Mouse (Mus musculus) frontal cortex, postnatal 25 days (tissue): ENCODE measurements around the gene Rin2.

ENCODE experiments used
- DNase-seq, 2 experiments: peaks; one replicate each; pipeline ENCODE4 v3.0.0; 2022; ENCODE audit warnings: low spot score in 2 of 2

The Rin2 gene

DNA sequence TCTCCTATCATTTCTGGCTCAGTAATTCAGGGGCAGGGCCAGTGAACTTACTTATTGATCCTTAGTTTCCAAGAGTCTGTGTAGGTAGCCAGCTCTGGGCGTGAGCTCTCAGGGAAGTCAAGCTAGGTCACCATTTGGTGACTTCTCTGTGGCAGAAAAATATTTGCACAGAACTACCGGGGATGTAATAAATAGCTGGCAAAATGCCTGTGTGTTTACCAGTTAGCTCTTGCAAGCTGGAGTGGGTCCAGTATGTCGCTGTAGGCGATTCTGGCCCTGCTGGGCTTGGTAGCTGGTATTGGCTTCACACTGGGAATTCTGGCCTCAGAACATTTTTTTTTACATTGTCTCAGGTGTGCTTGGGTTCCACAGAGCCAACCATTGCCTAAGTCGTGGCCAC, 60.1 kb downstream of the Rin2 start:
- no peak for DNase-seq

DNA sequence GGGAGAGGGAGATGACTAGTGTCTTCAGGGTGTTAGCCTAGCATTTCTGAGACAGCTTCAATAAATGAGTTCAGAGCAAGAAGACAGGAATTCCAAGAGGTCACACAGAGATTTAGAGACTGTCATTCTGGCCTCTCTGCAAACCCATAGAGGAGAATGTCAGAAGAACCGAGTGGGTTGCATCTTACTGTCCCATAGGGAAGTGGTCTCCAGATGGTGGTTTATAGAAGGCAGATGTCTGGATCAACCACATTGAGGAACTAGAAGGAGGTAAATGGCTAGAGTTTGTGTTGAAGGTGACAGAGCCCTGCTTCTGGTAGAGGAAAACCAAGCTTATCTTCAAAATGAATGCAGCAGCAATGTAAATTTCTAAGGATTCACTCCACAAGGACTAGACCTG, 61.5 kb downstream of the Rin2 start:
- no peak for DNase-seq

DNA sequence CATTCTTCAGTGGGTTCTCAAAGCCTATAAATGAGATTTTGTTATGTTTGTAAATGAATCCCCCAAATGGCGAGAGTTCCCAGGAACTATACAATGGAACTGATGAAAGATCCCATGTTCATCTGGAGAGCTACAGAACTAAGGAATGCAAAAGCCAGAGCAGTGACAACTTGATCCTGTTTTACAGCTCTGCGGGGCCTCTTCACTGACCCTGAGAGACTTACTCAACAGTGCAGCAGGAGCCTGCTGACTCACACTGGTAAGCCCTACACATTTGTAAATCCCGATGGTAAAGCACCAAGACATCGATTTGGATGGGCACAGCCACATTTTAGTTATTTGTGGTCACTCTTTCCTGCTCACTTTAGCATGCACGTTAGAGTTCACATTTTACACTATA, 62.2 kb downstream of the Rin2 start:
- no peak for DNase-seq

DNA sequence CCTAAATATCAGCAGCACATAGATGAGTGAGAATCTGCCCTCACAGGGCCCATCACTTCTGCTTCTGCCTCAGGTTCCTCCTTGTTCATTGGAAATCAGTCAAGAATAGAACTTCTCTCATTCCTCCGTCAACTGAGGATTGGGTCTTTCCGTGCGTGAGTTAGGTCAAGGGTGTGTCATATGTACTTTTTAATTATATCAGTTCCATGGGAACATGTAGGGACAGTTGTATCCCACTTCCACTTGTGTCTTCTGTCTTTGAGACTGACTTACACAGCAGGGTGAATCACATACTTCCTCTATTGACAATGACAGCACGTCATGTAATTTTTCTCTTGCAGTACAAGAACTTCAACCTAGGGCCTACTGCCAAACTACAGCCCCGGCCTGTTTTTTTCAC, 65.7 kb downstream of the Rin2 start:
- DNase-seq: no peak

DNA sequence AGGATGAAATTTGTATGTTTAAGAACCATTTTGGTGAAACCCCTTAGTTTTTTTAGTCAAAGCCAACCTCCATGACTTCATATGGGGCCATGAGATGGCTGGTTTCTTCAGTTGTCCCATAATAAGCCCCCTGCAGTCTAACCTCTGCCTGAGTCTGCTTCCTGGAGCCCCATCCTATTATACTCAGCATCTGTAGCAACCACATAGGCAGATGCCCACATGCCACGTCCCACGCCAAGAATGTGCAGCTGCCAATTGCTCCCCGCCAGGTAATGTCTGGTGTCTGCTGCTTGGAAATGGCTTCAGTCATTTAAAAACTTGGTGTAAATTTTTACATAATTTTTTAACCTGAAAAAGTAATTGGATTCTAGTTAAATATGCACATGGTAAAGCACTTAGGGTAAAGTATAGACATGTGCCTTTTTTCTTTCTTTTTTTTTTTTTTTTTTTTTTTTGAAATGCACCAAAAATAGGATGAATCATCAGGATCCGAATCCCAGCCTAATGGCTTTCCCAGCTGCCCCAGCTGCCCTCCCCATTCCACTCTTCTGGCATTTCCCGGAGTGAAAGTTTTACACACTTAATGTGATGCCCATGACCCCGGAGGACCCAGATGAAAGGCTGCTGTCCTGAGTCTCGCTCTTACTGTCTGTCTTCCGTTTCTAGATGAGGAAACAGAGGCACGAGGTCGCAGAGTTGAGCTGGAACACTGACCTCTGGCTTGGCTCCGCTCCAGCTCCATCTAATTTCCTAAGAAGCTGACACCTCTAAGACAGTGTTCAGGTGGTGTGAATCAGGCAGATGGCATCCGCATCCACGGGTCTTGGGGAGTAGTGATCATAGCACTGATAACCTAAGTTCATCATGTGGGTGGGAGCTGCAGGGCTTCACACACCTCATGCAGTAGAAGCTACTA, 68.0 kb downstream of the Rin2 start:
- no peak for DNase-seq

DNA sequence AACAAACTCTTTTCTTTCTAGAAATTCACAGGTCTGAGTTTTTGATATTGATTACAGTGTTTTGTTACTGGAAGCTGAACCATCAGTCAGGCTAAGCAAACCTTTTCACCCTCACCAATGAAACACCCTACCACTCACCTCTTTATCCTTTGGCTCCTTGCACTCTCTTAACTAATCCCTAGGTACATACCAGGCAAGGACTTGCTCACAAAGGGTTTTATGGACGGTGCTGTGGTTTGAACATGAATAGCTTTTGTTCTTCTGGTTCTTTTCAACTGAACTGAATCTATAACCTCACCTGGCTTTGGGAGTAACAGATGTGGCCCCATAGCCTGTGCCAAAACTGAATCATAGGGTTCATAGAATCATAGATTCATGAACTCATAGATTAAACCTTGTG, 71.4 kb downstream of the Rin2 start:
- no peak for DNase-seq

DNA sequence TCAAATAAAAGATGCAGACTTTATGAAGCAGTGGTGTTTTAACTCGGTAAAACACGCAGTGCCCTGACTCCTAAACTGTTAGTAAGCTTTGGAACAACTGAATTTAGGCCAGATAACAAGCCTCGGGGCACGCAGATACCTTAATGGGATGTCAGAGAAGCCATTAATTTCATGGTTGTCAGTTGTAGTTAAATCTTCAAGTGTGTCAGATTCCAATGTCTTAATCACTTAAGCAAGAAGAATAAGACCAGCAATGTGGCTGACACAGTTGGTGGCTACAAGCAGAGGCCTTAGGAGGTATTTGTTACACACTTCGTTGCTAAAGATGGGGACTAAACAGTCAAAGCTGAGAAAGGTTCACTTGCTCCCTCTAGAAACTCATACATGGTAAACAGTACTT, 74.6 kb downstream of the Rin2 start:
- DNase-seq: no peak

DNA sequence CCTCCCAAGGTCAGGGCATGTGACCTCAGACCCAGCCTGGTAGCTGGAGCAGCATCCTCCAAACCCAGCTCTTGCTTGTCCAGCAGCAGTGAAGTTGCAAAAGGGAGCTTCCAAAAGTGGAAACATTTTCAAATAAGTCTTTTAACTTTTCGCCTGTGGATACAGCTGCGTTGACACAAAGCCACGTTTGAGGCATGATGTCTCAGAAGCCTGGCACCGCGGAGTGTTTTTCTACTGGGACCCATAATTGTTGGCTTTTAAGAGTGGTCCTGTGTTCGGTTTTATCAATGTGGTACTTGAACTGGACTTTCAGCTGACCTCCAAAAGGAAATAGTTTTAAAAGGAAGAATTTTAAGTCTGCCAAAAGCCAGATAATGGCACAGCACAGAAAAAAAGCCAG, 77.6 kb downstream of the Rin2 start:
- no peak for DNase-seq

DNA sequence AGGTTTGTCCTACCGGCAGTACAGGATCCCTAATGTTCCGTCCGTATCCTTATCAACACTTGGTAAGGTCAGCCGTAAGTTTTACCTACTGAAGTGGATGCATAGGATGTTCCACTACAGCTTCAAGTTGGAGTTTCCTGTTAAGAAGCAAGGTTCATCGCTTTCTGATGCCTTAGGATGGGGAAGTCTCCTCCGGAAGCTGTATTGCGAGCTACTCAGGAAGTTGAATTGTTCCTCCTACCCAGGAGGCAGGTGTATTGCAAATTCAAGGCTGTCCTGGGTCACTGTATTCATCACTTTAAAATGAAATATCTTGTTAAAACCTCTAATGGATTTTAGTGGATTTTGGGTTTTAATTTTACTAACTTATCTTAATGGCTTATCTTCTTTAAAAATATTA, 79.0 kb downstream of the Rin2 start:
- no peak for DNase-seq

DNA sequence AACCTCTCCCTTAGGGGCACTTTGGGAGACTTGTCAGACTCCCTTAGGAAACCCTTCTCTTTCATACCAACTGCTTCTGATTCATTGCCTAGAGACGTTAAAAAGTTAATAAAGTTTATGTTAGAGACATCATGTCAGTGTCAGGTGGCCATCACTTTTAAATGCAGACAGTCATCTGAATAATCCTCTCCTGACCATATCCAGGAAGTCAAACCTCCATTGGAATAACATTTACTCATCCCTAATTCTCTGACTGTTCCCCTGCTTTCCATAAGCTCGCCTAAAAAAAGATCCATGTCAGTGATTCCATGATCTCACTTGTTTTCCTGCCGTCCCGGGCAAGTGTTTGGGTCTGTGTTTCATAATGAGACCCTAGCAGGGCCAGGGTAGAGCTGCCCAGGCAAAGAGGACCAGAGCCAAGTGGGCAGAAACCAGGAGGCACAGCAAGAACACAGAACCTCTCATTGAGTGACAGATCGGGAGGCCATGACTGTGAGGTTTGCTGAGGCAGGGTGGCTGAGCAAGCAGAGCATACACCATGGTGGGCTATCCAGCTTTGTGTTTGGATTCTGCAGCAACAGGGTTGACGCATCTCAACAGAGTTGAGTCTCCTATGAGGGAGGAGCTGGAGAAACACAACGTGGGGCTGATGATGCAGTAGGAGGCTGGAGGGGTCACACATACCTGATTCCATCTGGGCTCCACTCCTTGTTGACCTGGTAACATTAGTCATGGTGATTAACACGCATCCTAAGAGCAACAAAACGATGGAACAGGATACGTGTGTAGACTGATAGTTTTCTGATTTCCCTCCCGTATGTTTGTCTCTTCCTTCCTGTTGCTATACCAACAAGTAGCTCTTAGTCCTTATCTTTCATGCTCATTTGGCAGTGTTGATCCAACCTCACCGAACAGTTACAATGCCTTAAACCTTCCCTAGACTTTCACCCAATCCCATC, 81.1 kb downstream of the Rin2 start:
- DNase-seq: no peak

DNA sequence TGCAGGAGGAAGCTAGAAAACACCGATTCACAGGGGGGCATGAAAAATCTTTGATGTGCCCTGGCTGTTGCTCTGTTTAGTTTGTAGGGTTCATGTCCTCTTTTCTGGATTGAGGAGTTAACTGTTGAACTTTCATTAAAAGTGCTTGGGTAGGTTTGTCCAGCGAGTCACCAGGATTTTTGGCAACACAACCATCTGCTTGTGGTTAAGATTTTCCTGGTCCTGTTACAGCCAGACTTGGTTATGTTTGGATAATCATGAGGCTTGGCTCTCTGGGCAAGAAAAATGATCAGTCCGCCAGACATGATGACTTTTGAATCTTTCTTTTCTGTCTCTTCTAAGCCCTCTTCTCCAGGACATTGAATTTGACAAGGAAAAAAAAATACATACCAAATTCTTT, 85.1 kb downstream of the Rin2 start:
- no peak for DNase-seq

DNA sequence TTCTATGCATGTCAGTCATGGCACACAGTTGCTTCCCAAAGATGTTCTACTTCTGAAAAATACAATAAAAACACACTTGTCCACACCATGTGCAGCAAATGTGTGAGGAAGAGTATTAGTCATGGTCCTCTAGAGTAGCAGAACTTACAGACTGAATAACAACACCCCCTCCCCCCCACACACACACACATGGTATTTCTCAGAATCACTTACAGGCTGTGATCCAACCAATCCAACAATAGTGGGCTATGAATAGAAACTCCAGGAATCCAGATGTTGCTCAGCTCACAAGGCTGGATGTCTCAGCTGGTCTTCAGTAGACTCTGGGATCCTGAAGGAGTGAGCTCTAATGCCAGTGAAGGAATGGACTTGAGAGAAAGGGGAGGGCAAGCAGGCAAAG, 86.4 kb downstream of the Rin2 start:
- DNase-seq: no peak

DNA sequence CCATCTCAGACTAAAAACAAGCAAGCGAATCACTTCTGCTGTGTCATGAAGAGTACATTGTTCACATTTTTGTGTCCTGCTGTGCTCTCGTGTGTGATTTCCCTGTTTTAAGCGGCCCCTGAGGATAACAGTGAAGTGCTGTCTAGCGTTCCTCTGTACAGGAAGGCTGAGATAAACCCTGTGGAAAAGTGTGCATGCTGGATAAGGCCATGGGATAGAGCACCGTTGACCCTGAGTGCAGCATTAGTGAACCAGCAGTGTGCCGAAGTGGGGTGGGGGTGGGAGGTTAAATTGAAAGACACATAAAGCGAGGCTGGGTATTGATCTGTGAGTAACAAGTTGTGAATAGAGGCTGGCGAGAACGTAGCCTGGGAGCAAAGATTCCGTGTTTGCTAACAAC, 94.9 kb downstream of the Rin2 start:
- DNase-seq: no peak

DNA sequence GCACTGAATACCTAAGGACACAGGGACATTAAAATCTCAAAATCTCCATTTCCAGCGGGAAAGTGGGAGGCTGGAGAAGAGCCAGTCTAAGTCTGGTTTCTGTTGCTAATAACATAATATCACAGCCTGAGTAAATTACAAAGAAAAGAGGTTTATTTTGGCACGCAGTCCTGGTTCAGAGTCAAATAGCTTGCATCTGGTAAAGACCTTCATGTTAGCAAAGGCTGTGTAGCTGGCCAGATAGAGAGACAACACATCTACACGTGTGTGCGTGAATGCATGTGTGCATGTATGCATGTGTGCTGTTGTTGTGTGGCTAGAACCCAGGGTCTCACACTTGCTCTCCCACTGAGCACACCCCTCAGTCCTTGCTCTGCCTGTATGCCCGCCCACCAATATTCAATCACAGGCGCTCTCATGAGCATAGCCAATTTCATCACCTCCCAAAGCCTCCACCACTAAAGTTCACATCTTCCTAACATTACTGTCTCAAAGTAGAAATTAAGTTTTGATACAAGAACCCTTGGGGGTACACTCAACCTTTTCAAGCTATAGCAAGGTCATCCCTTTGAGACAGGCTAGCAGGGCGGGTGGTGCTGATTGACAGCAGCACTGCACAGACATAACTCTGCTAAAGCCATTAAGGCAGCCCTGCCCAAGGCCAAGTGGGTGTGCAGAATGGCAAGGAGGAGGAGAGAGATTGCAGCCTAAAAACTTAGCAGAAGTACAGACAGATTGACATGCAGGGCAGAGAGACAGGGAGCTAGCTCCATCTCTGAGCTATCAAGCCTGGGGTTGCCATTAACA, 95.9 kb downstream of the Rin2 start:
- no peak for DNase-seq

DNA sequence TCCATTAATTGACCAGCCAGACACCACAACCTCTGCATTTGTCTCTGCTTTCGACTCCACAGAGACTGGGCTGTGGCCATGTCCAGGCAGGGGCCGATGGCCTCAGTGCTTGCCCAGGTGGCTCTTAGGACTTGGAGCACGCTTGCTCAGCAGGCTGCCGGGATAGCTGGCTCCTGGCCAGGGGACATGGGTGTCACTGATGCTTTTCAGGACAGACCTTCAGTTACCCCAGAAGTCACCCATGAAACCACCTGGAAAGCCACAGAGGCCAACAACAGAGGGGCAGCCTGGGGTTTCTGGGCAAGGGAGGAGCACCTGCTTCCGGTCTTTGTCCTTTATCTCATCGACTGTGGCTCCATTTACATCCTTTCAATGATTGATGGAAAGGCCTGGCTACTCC, 108.2 kb downstream of the Rin2 start:
- no peak for DNase-seq

DNA sequence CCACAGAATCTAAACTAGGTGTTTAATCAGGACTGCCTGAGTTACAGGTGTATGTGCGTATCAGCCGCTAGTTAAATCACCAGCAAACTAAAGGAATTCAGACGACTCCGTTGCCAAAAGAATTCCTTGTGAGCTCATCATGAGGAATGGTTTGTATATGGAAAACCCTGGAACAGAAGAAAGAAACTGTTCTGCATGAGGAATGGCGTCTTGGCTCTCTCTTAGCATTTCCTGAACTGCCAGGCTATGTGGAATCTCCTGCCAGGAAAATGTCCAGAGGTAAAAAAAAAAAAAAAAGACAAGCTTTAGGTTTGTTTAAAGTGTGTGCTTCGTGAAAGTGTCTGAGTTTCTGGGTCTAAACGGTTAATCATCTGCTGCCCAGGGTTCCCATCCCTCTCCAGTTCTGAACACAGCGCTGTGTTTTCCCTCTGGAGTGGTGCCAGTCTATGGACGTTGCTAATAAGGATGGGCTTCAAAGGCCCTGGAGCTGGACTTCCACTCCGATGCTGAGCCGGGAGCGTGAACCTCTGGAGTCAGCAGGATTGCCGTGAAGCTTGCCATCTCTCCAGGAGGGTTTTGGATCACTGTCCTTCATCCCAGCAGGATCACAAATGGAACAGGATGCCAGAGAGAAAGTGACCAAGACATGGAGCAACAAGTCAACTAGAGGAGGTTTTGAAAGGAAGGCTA, 109.4 kb downstream of the Rin2 start:
- DNase-seq: no peak

DNA sequence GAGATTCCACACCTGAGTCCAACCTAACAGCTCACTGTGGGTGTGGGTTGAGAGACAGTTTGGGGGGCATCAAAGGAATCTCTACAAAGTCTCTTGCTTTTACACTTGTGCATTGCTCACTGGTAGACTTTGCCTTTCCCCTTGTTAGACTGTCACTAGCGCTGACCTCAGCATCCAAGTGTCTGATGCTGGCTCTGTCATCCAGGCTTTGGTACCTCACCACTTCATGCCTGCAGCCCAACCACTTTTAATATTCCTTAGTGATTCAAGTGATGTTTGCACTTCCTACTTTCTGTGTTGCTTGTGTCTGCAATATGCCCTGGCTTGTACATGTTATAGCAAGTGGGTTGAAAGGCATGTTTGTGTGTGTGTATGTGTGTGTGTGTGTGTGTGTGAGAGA, 109.9 kb downstream of the Rin2 start:
- DNase-seq: no peak

DNA sequence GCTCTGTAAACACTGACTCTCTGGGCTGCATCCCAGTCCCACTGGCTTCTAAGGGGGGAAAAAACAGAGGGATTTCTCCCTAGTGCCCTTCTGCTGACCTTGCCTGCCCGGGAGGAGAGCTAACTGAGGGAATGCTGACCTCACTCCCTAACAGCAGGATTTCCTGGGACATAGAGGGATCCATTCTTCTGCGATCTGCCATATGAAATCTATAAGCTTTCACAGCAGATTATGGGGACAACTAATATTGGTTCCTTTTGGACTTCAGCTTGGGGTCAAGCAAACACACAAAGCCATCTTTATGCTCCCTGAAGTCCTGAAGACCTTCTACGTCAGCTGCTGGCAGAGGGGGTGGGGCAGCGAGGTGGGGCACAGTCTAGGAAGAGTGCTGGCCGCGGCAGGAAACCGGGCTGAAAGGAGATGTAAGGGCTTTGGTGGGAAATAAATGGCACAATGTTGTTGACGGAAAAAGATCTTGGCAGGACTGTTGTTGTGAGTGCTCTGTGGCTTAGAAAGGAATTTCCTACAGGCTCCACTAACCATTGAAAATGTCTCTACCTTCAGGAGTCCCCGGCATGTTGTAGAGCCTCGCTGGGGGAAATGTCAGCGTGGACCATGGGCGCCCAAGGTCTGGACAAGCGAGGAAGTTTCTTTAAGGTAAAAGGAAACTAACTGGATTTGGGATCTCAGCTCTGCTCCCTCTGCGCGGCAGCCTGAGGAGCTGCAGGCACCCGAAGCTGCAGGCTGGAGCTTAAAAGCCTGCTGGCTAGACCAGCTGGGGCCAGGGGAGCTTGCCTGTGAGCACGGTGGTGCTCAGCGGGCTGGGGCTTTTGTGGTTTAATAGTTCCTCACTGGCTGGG, 111.0 kb downstream of the Rin2 start:
- no peak for DNase-seq

DNA sequence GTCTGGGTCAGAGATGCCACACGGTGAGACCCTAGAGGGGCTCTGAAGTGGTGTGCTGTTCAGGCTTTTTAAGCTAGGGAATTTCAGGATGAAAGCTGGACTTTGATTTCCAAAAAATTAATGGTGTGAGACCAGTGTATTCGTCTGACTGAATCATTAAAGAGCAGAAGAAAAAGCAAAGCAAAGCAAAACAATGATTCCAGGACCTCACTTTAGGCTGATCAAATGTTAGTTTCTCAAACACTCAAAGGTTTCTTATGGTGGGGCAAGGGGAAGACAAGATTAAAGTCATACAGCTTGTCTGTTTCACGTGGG, 111.6 kb downstream of the Rin2 start:
- DNase-seq: no peak

DNA sequence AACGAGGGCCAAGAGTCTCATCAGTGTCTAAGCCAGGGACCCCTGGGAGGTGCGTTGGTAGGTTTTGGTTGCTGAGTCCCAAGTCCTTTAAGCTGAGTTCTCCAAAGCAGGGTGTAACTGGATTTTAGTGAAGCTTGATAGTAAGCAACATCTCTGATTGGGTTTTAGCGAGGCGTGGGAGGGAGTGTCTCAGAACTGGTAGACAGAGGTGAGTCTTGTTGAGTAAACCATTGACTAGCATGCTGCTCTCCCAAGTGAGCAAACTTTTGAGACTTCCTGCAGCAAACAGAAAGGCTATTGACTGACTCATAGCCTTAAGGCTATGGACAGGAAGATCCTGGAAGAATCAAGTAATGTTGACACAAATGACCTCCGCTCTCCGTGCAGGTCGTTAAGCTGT, 112.5 kb downstream of the Rin2 start:
- DNase-seq: no peak
